Mouse (Mus musculus) heart, postnatal 0 days (tissue): ENCODE results near the gene Khdrbs2.

Source experiments
- CTCF ChIP-seq: IDR thresholded peaks from 2 replicates; pipeline ENCODE4 v1.5.1; 2016; ENCODE audit warnings: antibody characterized with exemption, control low read depth, low read depth
- EP300 ChIP-seq: IDR thresholded peaks from 2 replicates; pipeline ENCODE4 v1.6.1; 2016; ENCODE audit warnings: antibody characterized with exemption, low read depth

- TF ChIP-seq EP300 (no peak), CTCF (no peak)
These were observed 75.9 kb downstream of the Khdrbs2 start for GRCm38 (mm10) chr1:32248443-32248842.
